Mouse (Mus musculus): Measurements from ENCODE around the gene Asprv1. TPM values are rescaled to one million over a fixed set of nuclear protein-coding genes. Genes with fewer than 3 reads are reported as not detected.

Gene Asprv1
- total RNA-seq, 1 experiment = 0.71 TPM

DNA sequence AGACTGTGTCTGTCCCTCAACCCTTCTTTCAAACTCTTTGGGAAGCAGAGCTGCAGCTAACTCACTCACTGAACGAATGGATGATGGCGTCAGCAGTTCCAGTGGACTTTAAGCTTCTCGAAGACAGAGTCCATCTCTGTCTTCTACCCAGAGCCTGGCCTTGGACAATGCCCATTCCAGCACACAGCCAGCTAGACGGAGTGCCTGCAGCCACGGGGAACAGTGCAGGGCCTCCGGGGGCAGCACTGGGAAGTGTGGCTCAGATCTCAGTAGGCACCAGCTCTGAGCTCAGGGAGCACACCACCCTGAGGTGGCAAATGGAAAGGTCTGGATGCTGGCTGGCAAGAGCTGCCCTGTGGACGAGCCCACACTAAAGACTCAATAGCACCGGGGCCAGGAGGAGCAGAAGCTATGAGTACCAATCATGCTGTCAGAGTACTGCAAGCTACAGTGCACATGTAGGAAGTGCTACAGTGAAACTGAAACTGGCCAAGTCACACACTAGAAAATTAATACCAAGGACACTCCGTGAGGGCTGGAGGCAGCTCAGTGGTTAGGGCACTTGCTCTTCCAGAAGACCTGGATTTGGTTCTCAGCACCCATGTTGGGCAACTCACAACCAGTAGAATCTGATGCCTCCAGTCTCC, 26.4 kb downstream of the Asprv1 start:
- H3K27ac ChIP-seq (ENCODE audit: insufficient read depth, low read depth, low read length, poor library complexity, severe bottlenecking) = no peak overlapping the region
- no peak for DNase-seq (ENCODE audit: low read depth, low spot score)
- in situ Hi-C loops (cut with MboI; ENCODE audit: low sequenced_read_pairs in 2 of 2, unreplicated experiment in 2 of 2) = no loop called here

DNA sequence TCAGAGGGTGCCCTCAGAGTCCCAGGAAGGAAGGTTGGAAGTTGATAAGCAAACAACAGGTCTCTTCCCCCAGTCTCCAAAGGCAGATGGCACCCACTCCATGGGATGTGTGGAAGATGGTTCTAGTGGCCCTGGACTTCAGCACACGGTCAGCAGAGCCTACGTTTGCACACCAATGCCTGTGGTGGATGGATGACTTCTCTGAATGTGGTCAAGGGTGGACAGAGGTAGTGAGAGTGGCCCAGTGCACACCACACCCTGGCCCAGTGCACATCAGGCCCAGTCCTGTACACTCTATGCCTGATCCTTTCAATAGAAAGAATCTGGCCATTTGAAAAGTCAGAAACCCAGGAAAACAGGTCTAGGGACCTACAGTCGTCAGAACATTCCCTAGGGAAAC, 30.5 kb downstream of the Asprv1 start:
- no peak overlapping the region for H3K9ac ChIP-seq (ENCODE audit: insufficient read depth, low read depth, low read length, poor library complexity, severe bottlenecking)
- H3K4me3 ChIP-seq (ENCODE audit: insufficient read depth in 1 of 2, low read depth in 1 of 2, low read length in 2 of 2, poor library complexity in 1 of 2, severe bottlenecking in 1 of 2) = no peak overlapping the region
- H3K27ac ChIP-seq (ENCODE audit: insufficient read depth, low read depth, low read length, poor library complexity, severe bottlenecking) = no peak overlapping the region
- H3K4me1 ChIP-seq (ENCODE audit: control insufficient read depth in 2 of 2, insufficient read depth in 2 of 2, low read length in 2 of 2, poor library complexity in 1 of 2) = peaks cover 0 to 4% of the 10 kb centered on the region in 2 experiments; a peak in 1 of 4 replicates
- no peak for TF ChIP-seq ZC3H11A (IDR thresholded peaks at IDR 0.05; ENCODE audit: borderline replicate concordance, low read depth, low read length)
- no peak for TF ChIP-seq HCFC1 (IDR thresholded peaks at IDR 0.05; ENCODE audit: borderline replicate concordance, insufficient read depth, low read length)
- no peak for TF ChIP-seq ZNF384 (IDR thresholded peaks at IDR 0.05; ENCODE audit: low read depth, low read length)
- TF ChIP-seq MAFK (IDR thresholded peaks at IDR 0.05; ENCODE audit: insufficient read depth, low read depth, low read length) = no peak
- no peak for TF ChIP-seq CHD2 (IDR thresholded peaks at IDR 0.05; ENCODE audit: low read depth, low read length)
- in situ Hi-C loops (cut with MboI; ENCODE audit: low sequenced_read_pairs in 2 of 2, unreplicated experiment in 2 of 2) = no loop called here
- H3K36me3 ChIP-seq (ENCODE audit: control insufficient read depth, insufficient read depth, low read length, poor library complexity, severe bottlenecking) = peaks cover 4% of the 10 kb centered on the region; the same call in 1 of the 2 replicates
- DNase-seq (ENCODE audit: low read depth, low spot score) = no peak
- H3K9me3 ChIP-seq (ENCODE audit: control insufficient read depth, insufficient read depth, low read depth, low read length) = no peaks in the 10 kb centered on the region

More for the DNA sequence above, 26.4 kb downstream of the Asprv1 start:
- Histone ChIP-seq H3K9me3 (ENCODE audit: control insufficient read depth, insufficient read depth, low read depth, low read length) (no peaks in the 10 kb centered on the region), H3K4me1 (ENCODE audit: control insufficient read depth in 2 of 2, insufficient read depth in 2 of 2, low read length in 2 of 2, poor library complexity in 1 of 2) (no peaks in the 10 kb centered on the region), H3K4me3 (ENCODE audit: insufficient read depth in 1 of 2, low read depth in 1 of 2, low read length in 2 of 2, poor library complexity in 1 of 2, severe bottlenecking in 1 of 2) (no peak overlapping the region), H3K9ac (ENCODE audit: insufficient read depth, low read depth, low read length, poor library complexity, severe bottlenecking) (no peak overlapping the region), H3K36me3 (ENCODE audit: control insufficient read depth, insufficient read depth, low read length, poor library complexity, severe bottlenecking) (peaks cover 3% of the 10 kb centered on the region; the same call in 1 of the 2 replicates)
- TF ChIP-seq ZNF384 (IDR thresholded peaks at IDR 0.05; ENCODE audit: low read depth, low read length) = no peak
- no peak for TF ChIP-seq HCFC1 (IDR thresholded peaks at IDR 0.05; ENCODE audit: borderline replicate concordance, insufficient read depth, low read length)
- TF ChIP-seq MAFK (IDR thresholded peaks at IDR 0.05; ENCODE audit: insufficient read depth, low read depth, low read length) = no peak
- TF ChIP-seq CHD2 (IDR thresholded peaks at IDR 0.05; ENCODE audit: low read depth, low read length) = no peak
- TF ChIP-seq ZC3H11A (IDR thresholded peaks at IDR 0.05; ENCODE audit: borderline replicate concordance, low read depth, low read length) = no peak

DNA sequence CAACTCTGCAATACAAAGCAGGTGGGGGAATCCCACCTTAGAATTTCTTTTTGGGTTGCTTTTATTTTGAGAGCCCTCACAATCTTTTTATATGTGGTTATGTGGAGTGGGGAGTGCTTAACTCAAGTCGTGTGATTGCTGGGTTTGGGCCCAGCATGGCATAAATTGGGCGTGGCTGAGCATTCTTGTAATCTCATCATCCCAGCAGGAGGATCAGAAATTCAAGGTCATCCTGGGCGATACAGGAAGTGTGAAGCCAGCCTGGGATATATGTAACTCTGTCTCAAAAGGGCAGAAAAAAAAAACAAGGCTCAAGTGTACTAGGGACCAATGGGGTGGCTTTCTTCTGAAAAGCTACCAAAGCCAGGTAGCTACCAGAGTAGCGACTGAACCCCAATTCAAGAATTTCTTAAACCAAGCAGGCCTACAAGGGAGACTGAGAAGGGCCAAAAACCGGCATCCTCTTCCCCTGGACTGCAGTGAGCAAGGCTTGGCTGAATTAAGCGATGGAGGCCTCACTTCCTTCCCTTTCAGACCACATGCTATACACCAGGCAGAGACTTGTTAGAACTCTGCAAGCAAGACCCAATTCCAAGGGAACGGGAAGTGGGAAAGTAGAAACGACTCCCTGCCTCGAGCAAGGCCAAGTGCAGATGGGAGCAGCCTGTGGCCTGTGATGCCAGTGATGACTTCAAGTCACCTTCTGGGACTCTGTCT, 32.4 kb downstream of the Asprv1 start:
- DNase-seq (ENCODE audit: low read depth, low spot score) = no peak
- no peaks in the 10 kb centered on the region for H3K9me3 ChIP-seq (ENCODE audit: control insufficient read depth, insufficient read depth, low read depth, low read length)
- H3K36me3 ChIP-seq (ENCODE audit: control insufficient read depth, insufficient read depth, low read length, poor library complexity, severe bottlenecking) = peaks cover 4% of the 10 kb centered on the region; the same call in 1 of the 2 replicates
- H3K4me1 ChIP-seq (ENCODE audit: control insufficient read depth in 2 of 2, insufficient read depth in 2 of 2, low read length in 2 of 2, poor library complexity in 1 of 2) = peaks cover 0 to 4% of the 10 kb centered on the region in 2 experiments; a peak in 1 of 4 replicates
- in situ Hi-C loops (cut with MboI; ENCODE audit: low sequenced_read_pairs in 2 of 2, unreplicated experiment in 2 of 2) = no loop called here
- H3K4me3 ChIP-seq (ENCODE audit: insufficient read depth in 1 of 2, low read depth in 1 of 2, low read length in 2 of 2, poor library complexity in 1 of 2, severe bottlenecking in 1 of 2) = no peak overlapping the region
- H3K27ac ChIP-seq (ENCODE audit: insufficient read depth, low read depth, low read length, poor library complexity, severe bottlenecking) = no peak overlapping the region
- no peak overlapping the region for H3K9ac ChIP-seq (ENCODE audit: insufficient read depth, low read depth, low read length, poor library complexity, severe bottlenecking)
- TF ChIP-seq ZC3H11A (IDR thresholded peaks at IDR 0.05; ENCODE audit: borderline replicate concordance, low read depth, low read length) = no peak
- TF ChIP-seq CHD2 (IDR thresholded peaks at IDR 0.05; ENCODE audit: low read depth, low read length) = no peak
- no peak for TF ChIP-seq MAFK (IDR thresholded peaks at IDR 0.05; ENCODE audit: insufficient read depth, low read depth, low read length)
- no peak for TF ChIP-seq HCFC1 (IDR thresholded peaks at IDR 0.05; ENCODE audit: borderline replicate concordance, insufficient read depth, low read length)
- TF ChIP-seq ZNF384 (IDR thresholded peaks at IDR 0.05; ENCODE audit: low read depth, low read length) = no peak

DNA sequence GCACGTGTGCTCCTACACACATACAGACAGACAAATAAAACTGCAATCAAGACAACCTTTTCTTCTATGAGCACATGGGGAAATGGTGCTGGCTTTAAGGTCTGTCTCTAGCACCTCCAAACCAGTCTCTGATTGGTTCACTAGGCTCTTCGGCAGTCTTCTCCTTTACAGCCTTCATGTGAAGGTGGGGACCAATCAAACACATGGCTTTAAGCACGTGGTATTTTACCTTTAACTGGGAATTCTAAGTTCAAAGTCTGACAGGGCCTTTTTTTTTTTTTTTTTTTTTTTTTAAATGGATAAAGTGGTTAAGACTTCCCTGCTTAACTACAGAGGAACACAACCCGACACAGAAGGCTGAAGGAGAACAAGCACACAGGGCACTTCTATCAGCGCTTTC, 37.1 kb downstream of the Asprv1 start:
- TF ChIP-seq MAFK (IDR thresholded peaks at IDR 0.05; ENCODE audit: insufficient read depth, low read depth, low read length) (no peak), HCFC1 (IDR thresholded peaks at IDR 0.05; ENCODE audit: borderline replicate concordance, insufficient read depth, low read length) (no peak), CHD2 (IDR thresholded peaks at IDR 0.05; ENCODE audit: low read depth, low read length) (no peak), ZC3H11A (IDR thresholded peaks at IDR 0.05; ENCODE audit: borderline replicate concordance, low read depth, low read length) (no peak), ZNF384 (IDR thresholded peaks at IDR 0.05; ENCODE audit: low read depth, low read length) (no peak)
- Histone ChIP-seq H3K27ac (ENCODE audit: insufficient read depth, low read depth, low read length, poor library complexity, severe bottlenecking) (no peak overlapping the region), H3K36me3 (ENCODE audit: control insufficient read depth, insufficient read depth, low read length, poor library complexity, severe bottlenecking) (peaks cover 4% of the 10 kb centered on the region; the same call in 1 of the 2 replicates), H3K4me3 (ENCODE audit: insufficient read depth in 1 of 2, low read depth in 1 of 2, low read length in 2 of 2, poor library complexity in 1 of 2, severe bottlenecking in 1 of 2) (no peak overlapping the region), H3K4me1 (ENCODE audit: control insufficient read depth in 2 of 2, insufficient read depth in 2 of 2, low read length in 2 of 2, poor library complexity in 1 of 2) (peaks cover 4% of the 10 kb centered on the region in 2 experiments; a peak in 2 of 4 replicates), H3K9me3 (ENCODE audit: control insufficient read depth, insufficient read depth, low read depth, low read length) (no peaks in the 10 kb centered on the region), H3K9ac (ENCODE audit: insufficient read depth, low read depth, low read length, poor library complexity, severe bottlenecking) (no peak overlapping the region)
- DNase-seq (ENCODE audit: low read depth, low spot score) = no peak
- in situ Hi-C loops (cut with MboI; ENCODE audit: low sequenced_read_pairs in 2 of 2, unreplicated experiment in 2 of 2) = no loop called here

Data from ES-E14 (cell line).